Mouse (Mus musculus) embryonic facial prominence, embryonic 14.5 days (tissue): ENCODE measurements around the gene Cdk5rap1. TPM values are rescaled to one million over a fixed set of nuclear protein-coding genes. Genes with fewer than 3 reads are reported as not detected.
"Not testable (repeated sequence)": the region's sequence is repeated elsewhere in the genome, so short reads cannot be mapped to it uniquely, and the experiment has no call there.

Source experiments
- ATAC-seq: fragments of 200-750 bp; cut with Nextera tagmentation; 2 replicates; pipeline ENCODE4 v1.8.0; 2017; ENCODE audit warnings: low read depth, moderate number of reproducible peaks, moderate TSS enrichment
- DNase-seq: peaks from one replicate; pipeline ENCODE4 v3.0.0-alpha.2; 2015; ENCODE audit warnings: low spot score
- H3K27ac ChIP-seq: fragments of 300-500 bp; sonication (generic); replicated peaks from 2 replicates; pipeline ENCODE4 v1.5.1; 2014; ENCODE audit warnings: low read depth, mild to moderate bottlenecking, low read length, moderate library complexity
- H3K27me3 ChIP-seq: fragments of 300-500 bp; sonication (generic); replicated peaks from 2 replicates; pipeline ENCODE4 v1.6.1; 2014; ENCODE audit warnings: low read length; ENCODE audit not compliant: control insufficient read depth, insufficient read depth
- H3K36me3 ChIP-seq: fragments of 300-500 bp; sonication (generic); 2 replicates; pipeline ENCODE4 v1.6.1; 2014; ENCODE audit warnings: low read length, mixed read lengths; ENCODE audit not compliant: control insufficient read depth, insufficient read depth
- H3K4me1 ChIP-seq: fragments of 300-500 bp; sonication (generic); 2 replicates; pipeline ENCODE4 v1.6.1; 2014; ENCODE audit warnings: antibody characterized with exemption, low read length; ENCODE audit not compliant: control insufficient read depth, insufficient read depth
- H3K4me2 ChIP-seq: fragments of 300-500 bp; sonication (generic); 2 replicates; pipeline ENCODE4 v1.6.1; 2014; ENCODE audit warnings: low read depth, mild to moderate bottlenecking, low read length, moderate library complexity, mixed read lengths
- H3K4me3 ChIP-seq: fragments of 300-500 bp; sonication (generic); 2 replicates; pipeline ENCODE4 v1.5.1; 2014; ENCODE audit warnings: low read depth, mild to moderate bottlenecking, low read length
- H3K9ac ChIP-seq: fragments of 300-500 bp; sonication (generic); 2 replicates; pipeline ENCODE4 v1.6.1; 2014; ENCODE audit warnings: low read depth, mild to moderate bottlenecking, low read length, moderate library complexity, mixed read lengths
- H3K9me3 ChIP-seq: fragments of 300-500 bp; sonication (generic); 2 replicates; pipeline ENCODE4 v1.6.1; 2016; ENCODE audit warnings: low read length; ENCODE audit not compliant: control insufficient read depth
- WGBS: fragments of 180-500 bp; shearing (Covaris S2); extraction: QIAGEN DNeasy Blood & Tissue Kit; methylation state at CpG from one replicate; pipeline ENCODE4 v1.1.7; 2014; 5-methylcytosine and 5-hydroxymethylcytosine counted together
- polyA plus RNA-seq: library from polyadenylated mRNA; unstranded; fragments of >200 nt; fragmentation: Nextera tagmentation; extraction: Ambion mirVana; gene quantifications from 2 replicates; pipeline ENCODE4 v1.2.1, GENCODE M21; 2014

Cdk5rap1 gene
- polyA plus RNA-seq, 1 experiment from 2014 or later, result 16.4 TPM

DNA sequence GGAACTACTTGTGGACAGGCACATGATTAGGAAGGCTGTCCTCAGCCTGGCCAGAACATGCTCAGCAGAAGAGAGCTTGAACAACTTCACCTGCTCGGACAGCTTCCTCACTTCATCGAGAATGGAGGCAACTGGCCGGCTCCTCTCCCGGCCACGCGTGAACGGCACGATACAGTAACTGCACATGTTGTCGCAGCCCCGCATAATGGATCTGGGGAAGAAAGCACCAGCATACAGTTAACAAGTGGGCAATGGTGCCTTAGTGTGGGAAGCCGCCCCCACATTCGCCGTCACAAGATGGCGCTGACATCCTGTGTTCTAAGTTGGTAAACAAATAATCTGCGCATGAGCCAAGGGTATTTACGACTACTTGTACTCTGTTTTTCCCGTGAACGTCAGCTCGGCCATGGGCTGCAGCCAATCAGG is 18.8 kb downstream of the Cdk5rap1 start:
- not testable (repeated sequence) for DNase-seq, H3K27me3 ChIP-seq, H3K9ac ChIP-seq, H3K9me3 ChIP-seq, H3K4me1 ChIP-seq
- peak; percentile 67 for ATAC-seq
- Histone ChIP-seq H3K27ac (peak overlapping the region; percentile 40; the same call in 1 of the 2 replicates), H3K36me3 (peaks cover 28% of the 10 kb centered on the region), H3K4me3 (peak overlapping the region; percentile 35), H3K4me2 (peak overlapping the region; percentile 41)
- WGBS, result 77% methylated on average over 14 of the region's 19 CpGs

- peaks cover 72% of the 10 kb centered on the region for H3K36me3 ChIP-seq
- H3K27me3 ChIP-seq, result no peaks in the 10 kb centered on the region
- no peak overlapping the region for H3K9ac ChIP-seq
- no peak overlapping the region for H3K27ac ChIP-seq
- ATAC-seq (no peak), DNase-seq (no peak)
- 91% methylated on average over 3 of the region's 3 CpGs for WGBS
- no peak overlapping the region for H3K4me3 ChIP-seq
- no peaks in the 10 kb centered on the region for H3K9me3 ChIP-seq
- no peaks in the 10 kb centered on the region for H3K4me1 ChIP-seq
- H3K4me2 ChIP-seq, result no peak overlapping the region
These were observed 24.7 kb downstream of the Cdk5rap1 start for GRCm38 (mm10) chr2:154348152-154348551.

- H3K27me3 ChIP-seq, result no peaks in the 10 kb centered on the region
- no peak for ATAC-seq
These were observed 33.5 kb downstream of the Cdk5rap1 start for GRCm38 (mm10) chr2:154339356-154339755.

DNA sequence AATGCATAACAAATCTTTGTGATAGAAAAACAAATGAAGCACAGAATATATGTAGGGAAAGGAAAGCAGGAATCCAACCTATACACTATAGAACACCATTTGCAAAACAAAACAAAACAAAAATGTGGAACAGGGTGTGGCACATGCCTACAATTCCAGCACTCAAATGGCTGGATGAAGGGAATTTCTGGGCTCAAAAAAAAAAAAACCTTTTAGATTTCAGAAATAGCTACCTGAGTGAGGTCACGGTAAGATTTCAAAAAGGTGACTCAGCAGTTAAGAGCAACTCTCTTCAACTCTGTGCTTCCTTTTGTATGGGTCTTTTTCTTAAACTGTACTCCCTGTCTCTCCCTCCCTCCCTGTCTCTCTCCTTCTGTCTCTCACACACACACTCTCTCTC is 34.6 kb downstream of the Cdk5rap1 start:
- WGBS, result 55% methylated on average over 1 of the region's 1 CpGs

More at GRCm38 (mm10) chr2:154339356-154339755, 33.5 kb downstream of the Cdk5rap1 start:
- no peak for DNase-seq
- WGBS, result 63% methylated on average over 2 of the region's 2 CpGs
- peaks cover 37% of the 10 kb centered on the region for H3K36me3 ChIP-seq
- no peak overlapping the region for H3K9ac ChIP-seq
- H3K27ac ChIP-seq, result no peak overlapping the region
- no peak overlapping the region for H3K4me2 ChIP-seq
- H3K4me3 ChIP-seq, result no peak overlapping the region
- H3K9me3 ChIP-seq, result no peaks in the 10 kb centered on the region
- H3K4me1 ChIP-seq, result no peaks in the 10 kb centered on the region

DNA sequence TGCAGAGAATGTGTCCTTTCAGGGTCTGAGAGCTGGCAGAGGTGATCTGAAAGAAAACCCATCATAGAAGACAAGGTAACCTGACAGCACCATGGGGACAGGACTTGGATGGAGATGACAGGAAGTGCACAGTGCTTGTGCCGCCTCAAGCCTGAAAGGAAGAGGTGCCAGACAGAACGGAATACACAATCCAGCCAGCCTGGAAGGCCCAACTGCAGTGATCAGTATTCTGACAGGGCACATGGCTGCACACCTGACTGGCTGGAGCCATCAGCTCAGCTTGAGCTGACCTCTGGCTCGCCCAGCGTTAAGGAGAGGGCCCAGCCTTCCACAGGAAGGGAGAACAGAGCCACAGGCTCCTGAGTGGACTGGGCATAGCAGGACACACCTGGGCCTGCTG is 37.2 kb downstream of the Cdk5rap1 start:
- DNase-seq, result no peak
- 90% methylated on average over 2 of the region's 4 CpGs for WGBS
- H3K4me2 ChIP-seq, result no peak overlapping the region
- H3K9me3 ChIP-seq, result no peaks in the 10 kb centered on the region
- H3K4me3 ChIP-seq, result no peak overlapping the region
- no peaks in the 10 kb centered on the region for H3K27me3 ChIP-seq
- no peak overlapping the region for H3K27ac ChIP-seq
- peaks cover 10% of the 10 kb centered on the region; the same call in 1 of the 2 replicates for H3K36me3 ChIP-seq
- no peak for ATAC-seq
- no peak overlapping the region for H3K9ac ChIP-seq
- H3K4me1 ChIP-seq, result no peaks in the 10 kb centered on the region

More for the DNA sequence above, 34.6 kb downstream of the Cdk5rap1 start:
- no peaks in the 10 kb centered on the region for H3K4me1 ChIP-seq
- peaks cover 33% of the 10 kb centered on the region for H3K36me3 ChIP-seq
- H3K9me3 ChIP-seq, result no peaks in the 10 kb centered on the region
- DNase-seq (no peak), ATAC-seq (no peak)
- H3K4me3 ChIP-seq, result no peak overlapping the region
- H3K4me2 ChIP-seq, result no peak overlapping the region
- H3K9ac ChIP-seq, result no peak overlapping the region
- H3K27ac ChIP-seq, result no peak overlapping the region
- H3K27me3 ChIP-seq, result no peaks in the 10 kb centered on the region

- DNase-seq (no peak), ATAC-seq (no peak)
- no peaks in the 10 kb centered on the region for H3K36me3 ChIP-seq
- no peaks in the 10 kb centered on the region for H3K9me3 ChIP-seq
- H3K27ac ChIP-seq, result no peak overlapping the region
- no peaks in the 10 kb centered on the region for H3K4me1 ChIP-seq
- WGBS, result 79% methylated on average over 3 of the region's 3 CpGs
- no peak overlapping the region for H3K4me2 ChIP-seq
- H3K9ac ChIP-seq, result no peak overlapping the region
- no peaks in the 10 kb centered on the region for H3K27me3 ChIP-seq
- H3K4me3 ChIP-seq, result no peak overlapping the region
These were observed 46.0 kb downstream of the Cdk5rap1 start for GRCm38 (mm10) chr2:154326852-154327251.

DNA sequence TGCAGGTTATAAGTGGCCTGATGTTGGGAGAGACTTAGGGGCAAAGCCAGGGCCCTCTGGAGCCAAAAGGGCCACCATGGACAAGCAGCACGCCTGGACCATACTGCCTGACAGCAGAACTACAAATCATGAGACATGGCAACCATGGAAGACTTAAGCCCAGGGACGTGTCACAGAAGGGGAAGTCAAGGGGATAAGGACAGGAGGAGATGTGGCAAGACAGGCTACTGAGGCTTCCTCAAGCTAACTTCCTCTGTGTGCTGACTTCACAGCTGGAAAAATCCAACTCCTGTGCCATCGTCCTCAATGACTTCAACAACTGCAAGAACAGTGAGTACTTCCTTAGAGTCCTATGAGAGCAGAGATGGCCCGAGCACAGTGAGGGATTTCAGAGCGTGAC is 59.0 kb downstream of the Cdk5rap1 start:
- not testable (repeated sequence) for ATAC-seq, H3K27ac ChIP-seq, H3K36me3 ChIP-seq, H3K9me3 ChIP-seq, H3K4me2 ChIP-seq, H3K9ac ChIP-seq, H3K4me1 ChIP-seq, H3K4me3 ChIP-seq, DNase-seq, H3K27me3 ChIP-seq
- WGBS, result 76% methylated on average over 5 of the region's 5 CpGs

DNA sequence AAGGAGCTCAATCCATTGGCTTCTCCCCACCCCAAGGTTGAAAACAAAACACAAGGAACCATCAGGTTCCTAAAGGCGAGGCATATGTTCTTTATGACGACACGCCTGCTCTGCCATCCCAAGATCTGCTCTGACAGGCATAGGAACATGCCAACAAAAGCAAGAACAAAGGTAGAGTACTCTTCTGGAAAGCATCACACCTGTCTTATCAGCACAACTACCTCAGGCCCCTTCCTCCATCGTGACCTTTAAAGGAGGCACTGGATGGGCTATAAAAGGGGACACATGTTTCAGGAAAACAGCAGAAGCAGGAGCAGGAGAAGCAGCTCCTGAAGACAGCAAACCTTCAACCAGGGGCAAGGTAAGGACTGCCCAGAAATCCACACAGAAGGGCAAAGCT is 65.9 kb downstream of the Cdk5rap1 start, which contains the start of gene Bpifb9b:
TSS of gene Bpifb9b (plus strand) at position 301 of the 400 bp plus-strand sequence.
- not testable (repeated sequence) for H3K27ac ChIP-seq, H3K4me1 ChIP-seq, H3K4me2 ChIP-seq, ATAC-seq, H3K9me3 ChIP-seq, H3K9ac ChIP-seq, H3K4me3 ChIP-seq, H3K27me3 ChIP-seq, DNase-seq, H3K36me3 ChIP-seq
- WGBS, result 81% methylated on average over 4 of the region's 4 CpGs

GRCm38 (mm10) chr2:154304604-154305003 is 68.2 kb downstream of the Cdk5rap1 start:
- not testable (repeated sequence) for H3K4me3 ChIP-seq, H3K4me1 ChIP-seq, H3K9me3 ChIP-seq, H3K27ac ChIP-seq, DNase-seq, H3K27me3 ChIP-seq, H3K36me3 ChIP-seq, H3K9ac ChIP-seq, H3K4me2 ChIP-seq, ATAC-seq
- WGBS, result 67% methylated on average over 1 of the region's 3 CpGs
